Mouse (Mus musculus) small intestine, adult 2 months (tissue): ENCODE results near the gene Ccdc115. TPM values are rescaled to one million over a fixed set of nuclear protein-coding genes. Genes with fewer than 3 reads are reported as not detected.

Experiments
- H3K27ac ChIP-seq: fragments of 200-500 bp; 2 replicates; pipeline ENCODE4 v1.5.1; 2012; ENCODE audit warnings: low read depth, low read length, control low read depth, inconsistent platforms; ENCODE audit not compliant: insufficient read depth
- H3K27me3 ChIP-seq: fragments of 200-500 bp; 2 replicates; pipeline ENCODE4 v1.6.1; 2012; ENCODE audit warnings: mild to moderate bottlenecking, moderate library complexity, low read length, inconsistent platforms; ENCODE audit not compliant: control insufficient read depth, insufficient read depth
- H3K36me3 ChIP-seq: fragments of 200-500 bp; 2 replicates; pipeline ENCODE4 v1.6.1; 2012; ENCODE audit warnings: mild to moderate bottlenecking, low read length, control low read depth, inconsistent platforms; ENCODE audit not compliant: control insufficient read depth, insufficient read depth
- H3K4me1 ChIP-seq: fragments of 200-500 bp; 2 replicates; pipeline ENCODE4 v1.6.1; 2012; ENCODE audit warnings: low read length, inconsistent platforms, mixed read lengths; ENCODE audit not compliant: control insufficient read depth, insufficient read depth, insufficient read length
- H3K4me3 ChIP-seq: fragments of 200-500 bp; 2 replicates; pipeline ENCODE4 v1.5.1; 2012; ENCODE audit warnings: low read depth, mild to moderate bottlenecking, control low read depth, inconsistent platforms, low read length, moderate library complexity
- CTCF ChIP-seq: fragments of 200-500 bp; IDR thresholded peaks from 2 replicates; pipeline ENCODE4 v1.5.1; 2012; ENCODE audit warnings: low read depth, mild to moderate bottlenecking, control low read depth, inconsistent platforms, low read length, moderate library complexity, mixed read lengths; ENCODE audit not compliant: insufficient replicate concordance, insufficient read length; ENCODE audit errors: extremely low read depth
- POLR2A ChIP-seq: fragments of 200-500 bp; IDR thresholded peaks from 2 replicates; pipeline ENCODE4 v1.6.1; 2012; ENCODE audit warnings: low read depth, mild to moderate bottlenecking, control low read depth, inconsistent platforms, low read length, moderate library complexity
- WGBS: fragments of 180-500 bp; shearing (Covaris S2); methylation state at CpG from one replicate; pipeline ENCODE4 v1.1.7; 2018; 5-methylcytosine and 5-hydroxymethylcytosine counted together
- polyA plus RNA-seq: library from polyadenylated mRNA; depleted of rRNA; stranded (reverse); fragments of >200 nt; gene quantifications from 2 replicates; pipeline ENCODE4 v1.2.3, GENCODE M21; 2012

Ccdc115 gene
- polyA plus RNA-seq, 1 experiment: 12.5 TPM

DNA sequence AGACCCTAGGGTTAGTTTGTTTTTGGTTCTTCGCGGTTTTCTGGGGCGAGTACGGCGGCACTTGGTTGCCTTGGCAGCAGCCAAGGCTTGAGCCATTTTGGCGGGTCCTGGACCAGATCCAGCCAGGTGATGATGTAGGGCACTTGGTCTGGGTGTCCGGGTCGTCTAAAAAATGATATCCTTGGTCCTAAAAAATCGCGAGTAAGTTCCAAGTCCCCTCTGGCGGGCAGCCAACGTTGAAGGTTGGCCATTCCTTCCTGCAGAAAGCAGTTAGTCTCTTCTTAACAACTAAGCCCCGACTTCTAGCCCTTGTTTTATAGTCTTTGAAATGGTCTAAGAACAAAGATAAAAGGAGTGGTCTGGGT, 7.1 kb downstream of the Ccdc115 start:
- H3K27me3 ChIP-seq: no peaks in the 10 kb centered on the region
- peaks cover 8% of the 10 kb centered on the region; the same call in 1 of the 2 replicates for H3K4me1 ChIP-seq
- H3K27ac ChIP-seq: no peak overlapping the region
- no peak overlapping the region for H3K4me3 ChIP-seq
- TF ChIP-seq CTCF (no peak), POLR2A (no peak)
- no peaks in the 10 kb centered on the region for H3K36me3 ChIP-seq
- 65% methylated on average over 13 of the region's 13 CpGs for WGBS

DNA sequence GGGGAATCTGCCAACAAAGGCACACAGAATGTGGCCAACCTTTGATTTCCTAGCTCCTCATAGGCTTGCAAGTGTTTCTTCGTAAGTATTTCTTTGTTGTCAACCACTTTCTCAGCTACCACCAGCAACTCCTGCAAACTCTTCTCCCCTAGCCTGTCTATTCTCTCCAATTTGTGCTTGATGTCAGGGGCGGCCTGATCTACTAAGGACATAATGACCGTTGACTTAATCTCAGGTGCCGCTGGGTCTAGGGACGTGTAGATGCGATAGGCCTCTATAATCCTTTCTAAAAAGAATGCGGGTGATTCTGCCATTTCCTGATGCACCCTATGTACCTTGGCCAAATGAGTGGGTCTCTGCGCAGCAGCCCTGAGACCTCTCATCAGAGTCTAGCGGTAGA, 8.0 kb downstream of the Ccdc115 start:
- Histone ChIP-seq H3K4me1 (peaks cover 8% of the 10 kb centered on the region; the same call in 1 of the 2 replicates), H3K4me3 (no peak overlapping the region), H3K36me3 (no peaks in the 10 kb centered on the region), H3K27ac (no peak overlapping the region), H3K27me3 (no peaks in the 10 kb centered on the region)
- WGBS: 97% methylated on average over 9 of the region's 9 CpGs
- TF ChIP-seq POLR2A: no peak
- TF ChIP-seq CTCF: no peak

DNA sequence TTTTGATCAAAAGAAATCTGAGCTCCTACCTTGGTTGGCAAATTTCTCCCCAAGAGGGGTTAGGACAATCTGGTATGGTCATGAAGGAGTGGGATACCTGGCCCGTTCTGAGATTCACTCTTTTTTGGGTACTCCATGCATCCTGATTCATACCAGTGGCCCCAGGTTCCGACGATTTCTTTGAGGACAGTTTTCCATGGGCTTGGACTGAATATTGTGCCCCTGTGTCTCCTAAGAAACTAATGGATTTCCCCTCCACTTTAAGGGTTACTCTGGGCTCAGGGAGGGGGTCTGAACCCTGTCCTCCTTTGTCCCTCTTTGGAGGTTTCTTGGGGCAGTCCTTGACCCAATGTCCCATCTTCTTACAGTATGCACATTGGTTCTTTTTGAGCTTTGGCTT, 8.5 kb downstream of the Ccdc115 start:
- no peak overlapping the region for H3K4me3 ChIP-seq
- TF ChIP-seq CTCF (no peak), POLR2A (no peak)
- H3K36me3 ChIP-seq: no peaks in the 10 kb centered on the region
- no peak overlapping the region for H3K27ac ChIP-seq
- WGBS: 97% methylated on average over 3 of the region's 3 CpGs
- peaks cover 8% of the 10 kb centered on the region; the same call in 1 of the 2 replicates for H3K4me1 ChIP-seq
- no peaks in the 10 kb centered on the region for H3K27me3 ChIP-seq

DNA sequence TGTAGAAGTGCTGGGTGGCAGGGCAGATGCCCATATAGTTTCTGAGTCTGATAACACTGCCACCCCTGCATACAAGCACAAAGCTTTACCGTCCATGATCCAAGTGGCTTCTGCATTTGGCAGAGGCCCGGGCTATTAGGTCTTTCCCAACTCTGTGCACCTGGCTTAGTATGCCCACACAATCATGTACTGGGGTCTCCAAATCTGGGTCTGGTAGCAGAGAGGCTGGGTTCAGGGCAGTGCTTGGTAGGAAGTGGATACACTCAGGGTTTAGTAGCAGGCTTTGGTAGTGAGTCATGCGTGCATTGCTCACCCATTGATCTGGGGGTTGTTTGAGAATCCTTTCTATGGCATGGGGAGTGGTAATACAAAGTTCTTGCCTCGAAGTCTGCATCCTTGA, 10.2 kb downstream of the Ccdc115 start:
- 95% methylated on average over 4 of the region's 4 CpGs for WGBS
- peaks cover 6% of the 10 kb centered on the region; the same call in 1 of the 2 replicates for H3K4me1 ChIP-seq
- no peaks in the 10 kb centered on the region for H3K27me3 ChIP-seq
- H3K27ac ChIP-seq: no peak overlapping the region
- TF ChIP-seq POLR2A: no peak
- TF ChIP-seq CTCF: no peak
- no peak overlapping the region for H3K4me3 ChIP-seq
- no peaks in the 10 kb centered on the region for H3K36me3 ChIP-seq

DNA sequence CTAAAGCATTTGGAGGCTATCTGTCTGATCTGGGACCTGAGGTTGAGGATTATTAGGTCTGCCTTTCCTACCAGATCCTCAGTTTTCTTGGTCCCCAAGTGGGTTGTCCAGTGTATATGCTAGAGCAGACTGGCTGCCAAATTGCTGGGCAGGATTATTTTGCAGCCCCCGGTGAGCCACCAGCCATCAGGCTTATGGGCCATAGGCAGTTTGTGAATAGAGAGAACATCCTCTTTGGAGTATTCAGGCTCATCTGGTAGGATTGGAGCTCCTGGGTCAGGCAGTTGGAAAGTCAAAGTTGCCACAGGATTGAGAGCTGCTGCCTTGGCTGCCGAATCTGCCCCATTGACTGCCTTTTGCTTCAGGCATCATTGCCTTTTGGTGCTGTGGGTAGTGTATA, 11.0 kb downstream of the Ccdc115 start:
- Histone ChIP-seq H3K4me3 (no peak overlapping the region), H3K27me3 (no peaks in the 10 kb centered on the region), H3K27ac (no peak overlapping the region), H3K36me3 (no peaks in the 10 kb centered on the region), H3K4me1 (0 out of 2 replicates have a peak, but pooled peaks cover 3% of the 10 kb centered on the region)
- WGBS: 94% methylated on average over 2 of the region's 2 CpGs
- TF ChIP-seq POLR2A (no peak), CTCF (no peak)

DNA sequence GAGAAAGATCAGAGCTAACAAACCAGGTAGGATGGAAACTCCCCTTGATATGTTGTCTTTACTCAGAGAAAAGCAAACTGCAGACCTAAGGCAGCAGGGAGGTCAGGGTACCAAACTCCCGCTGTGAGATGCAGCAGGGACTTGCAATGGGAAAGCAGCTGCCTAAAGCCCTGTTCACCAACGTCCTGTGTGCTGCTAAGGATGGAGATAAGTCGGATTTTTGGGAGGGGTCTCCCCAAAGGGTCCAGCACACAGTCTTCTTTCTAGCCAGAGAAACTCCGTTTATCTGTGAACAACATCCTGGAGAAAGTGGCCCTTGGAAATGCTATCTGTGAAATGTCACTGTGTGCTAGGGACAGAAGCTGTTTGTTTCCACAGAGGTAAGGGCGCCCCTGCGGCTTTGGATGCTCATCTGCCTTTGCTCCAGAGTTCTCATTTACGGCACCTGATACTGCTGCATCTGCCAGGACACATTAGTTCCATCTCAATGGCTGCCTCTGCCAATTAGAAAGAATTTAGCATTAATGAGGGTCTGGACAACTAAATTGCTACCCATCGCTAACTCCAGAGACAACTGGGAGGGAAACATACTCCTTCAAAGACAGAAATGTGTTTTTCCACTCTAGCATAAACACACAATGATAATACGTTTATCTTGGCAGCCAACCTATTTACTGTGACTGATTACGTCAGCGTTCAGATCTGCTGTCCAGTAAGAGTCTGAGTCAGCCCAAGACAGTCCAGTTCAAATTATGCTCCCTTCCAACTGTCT, 40.1 kb downstream of the Ccdc115 start:
- TF ChIP-seq POLR2A: no peak
- TF ChIP-seq CTCF: no peak
- WGBS: 38% methylated on average over 11 of the region's 11 CpGs
- H3K27ac ChIP-seq: no peak overlapping the region
- H3K4me3 ChIP-seq: no peak overlapping the region
- no peaks in the 10 kb centered on the region for H3K4me1 ChIP-seq
- H3K27me3 ChIP-seq: no peaks in the 10 kb centered on the region
- H3K36me3 ChIP-seq: no peaks in the 10 kb centered on the region

DNA sequence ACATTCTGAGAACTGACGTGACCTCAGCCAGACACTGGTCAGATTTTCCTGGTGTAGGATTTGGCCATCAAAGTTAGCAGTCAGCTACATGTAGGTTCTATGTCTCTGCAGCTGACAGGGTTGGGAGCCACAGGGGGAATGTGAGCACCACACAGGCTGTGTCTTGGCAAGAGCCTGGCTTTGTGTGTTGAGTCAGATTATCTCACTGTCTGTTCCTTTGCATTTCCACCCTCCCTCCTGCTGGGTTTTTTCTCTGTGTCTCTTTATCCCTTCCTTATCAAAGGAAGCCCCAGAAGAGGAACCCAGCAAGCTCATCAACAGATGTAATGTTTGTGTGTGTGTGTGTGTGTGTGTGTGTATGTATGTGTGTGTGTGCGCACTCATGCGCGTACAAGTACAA, 43.2 kb downstream of the Ccdc115 start:
- 83% methylated on average over 4 of the region's 4 CpGs for WGBS
- H3K4me1 ChIP-seq: no peaks in the 10 kb centered on the region
- no peak overlapping the region for H3K27ac ChIP-seq
- H3K27me3 ChIP-seq: no peaks in the 10 kb centered on the region
- no peak overlapping the region for H3K4me3 ChIP-seq
- no peaks in the 10 kb centered on the region for H3K36me3 ChIP-seq
- TF ChIP-seq CTCF: no peak
- no peak for TF ChIP-seq POLR2A
